Mouse (Mus musculus): ENCODE measurements around the gene Srsf9.

Srsf9 gene

GRCm38 (mm10) chr5:115319004-115319940, 7.7 kb upstream of the Srsf9 start:
- DNase-seq (ENCODE audit: low read depth, low spot score): peak; percentile 81

GRCm38 (mm10) chr5:115326256-115326831, 633 bp upstream of the Srsf9 start:
- DNase-seq (ENCODE audit: low read depth, low spot score): no peak

- no peak for DNase-seq (ENCODE audit: low read depth, low spot score)
These were observed 902 bp downstream of the Srsf9 start for GRCm38 (mm10) chr5:115327610-115328548.

- DNase-seq (ENCODE audit: low read depth, low spot score): no peak
These were observed 4.0 kb downstream of the Srsf9 start for GRCm38 (mm10) chr5:115330955-115331354.

- no peak for DNase-seq (ENCODE audit: low read depth, low spot score)
These were observed 6.6 kb downstream of the Srsf9 start for GRCm38 (mm10) chr5:115333626-115334025.

GRCm38 (mm10) chr5:115340007-115340406, 13.0 kb downstream of the Srsf9 start:
- no peak for DNase-seq (ENCODE audit: low read depth, low spot score)

GRCm38 (mm10) chr5:115340577-115341313, 13.8 kb downstream of the Srsf9 start, which contains the start of the genes Gatc and Triap1:
Gatc (minus strand) TSS chr5:115341178.
Triap1 (plus strand) TSS chr5:115341225.
- peak; percentile 92 for DNase-seq (ENCODE audit: low read depth, low spot score)

GRCm38 (mm10) chr5:115341314-115342165, 14.6 kb downstream of the Srsf9 start:
- DNase-seq (ENCODE audit: low read depth, low spot score): no peak

- DNase-seq (ENCODE audit: low read depth, low spot score): peak; percentile 93
These were observed 20.6 kb downstream of the Srsf9 start for GRCm38 (mm10) chr5:115347564-115347963.

- DNase-seq (ENCODE audit: low read depth, low spot score): peak; percentile 99
These were observed 21.7 kb downstream of the Srsf9 start, which contains the start of gene Cox6a1 for GRCm38 (mm10) chr5:115348546-115349224. Cox6a1 (minus strand) TSS chr5:115348981.

- no peak for DNase-seq (ENCODE audit: low read depth, low spot score)
These were observed 22.2 kb downstream of the Srsf9 start for GRCm38 (mm10) chr5:115349225-115349555.

GRCm38 (mm10) chr5:115351348-115351747, 24.4 kb downstream of the Srsf9 start:
- DNase-seq (ENCODE audit: low read depth, low spot score): peak; percentile 87

GRCm38 (mm10) chr5:115355070-115355469, 28.1 kb downstream of the Srsf9 start:
- DNase-seq (ENCODE audit: low read depth, low spot score): no peak

- peak; percentile 95 for DNase-seq (ENCODE audit: low read depth, low spot score)
These were observed 31.9 kb downstream of the Srsf9 start for GRCm38 (mm10) chr5:115358872-115359271.

- DNase-seq (ENCODE audit: low read depth, low spot score): no peak
These were observed 32.5 kb downstream of the Srsf9 start for GRCm38 (mm10) chr5:115359438-115359837.

GRCm38 (mm10) chr5:115359851-115360372, 32.9 kb downstream of the Srsf9 start:
- DNase-seq (ENCODE audit: low read depth, low spot score): peak; percentile 37

- peak; percentile 50 for DNase-seq (ENCODE audit: low read depth, low spot score)
These were observed 35.2 kb downstream of the Srsf9 start for GRCm38 (mm10) chr5:115362216-115362615.

- no peak for DNase-seq (ENCODE audit: low read depth, low spot score)
These were observed 36.1 kb downstream of the Srsf9 start for GRCm38 (mm10) chr5:115362819-115363714.
